Mouse (Mus musculus) monocyte, adult 2 months (primary cell): Measurements from ENCODE around the gene Hist1h2bj.

Experiments
- DNase-seq, 2 experiments: peaks; one replicate each; pipeline ENCODE4 v3.0.0; 2022; ENCODE audit warnings: low spot score in 2 of 2, low read depth in 1 of 2

Hist1h2bj gene

DNA sequence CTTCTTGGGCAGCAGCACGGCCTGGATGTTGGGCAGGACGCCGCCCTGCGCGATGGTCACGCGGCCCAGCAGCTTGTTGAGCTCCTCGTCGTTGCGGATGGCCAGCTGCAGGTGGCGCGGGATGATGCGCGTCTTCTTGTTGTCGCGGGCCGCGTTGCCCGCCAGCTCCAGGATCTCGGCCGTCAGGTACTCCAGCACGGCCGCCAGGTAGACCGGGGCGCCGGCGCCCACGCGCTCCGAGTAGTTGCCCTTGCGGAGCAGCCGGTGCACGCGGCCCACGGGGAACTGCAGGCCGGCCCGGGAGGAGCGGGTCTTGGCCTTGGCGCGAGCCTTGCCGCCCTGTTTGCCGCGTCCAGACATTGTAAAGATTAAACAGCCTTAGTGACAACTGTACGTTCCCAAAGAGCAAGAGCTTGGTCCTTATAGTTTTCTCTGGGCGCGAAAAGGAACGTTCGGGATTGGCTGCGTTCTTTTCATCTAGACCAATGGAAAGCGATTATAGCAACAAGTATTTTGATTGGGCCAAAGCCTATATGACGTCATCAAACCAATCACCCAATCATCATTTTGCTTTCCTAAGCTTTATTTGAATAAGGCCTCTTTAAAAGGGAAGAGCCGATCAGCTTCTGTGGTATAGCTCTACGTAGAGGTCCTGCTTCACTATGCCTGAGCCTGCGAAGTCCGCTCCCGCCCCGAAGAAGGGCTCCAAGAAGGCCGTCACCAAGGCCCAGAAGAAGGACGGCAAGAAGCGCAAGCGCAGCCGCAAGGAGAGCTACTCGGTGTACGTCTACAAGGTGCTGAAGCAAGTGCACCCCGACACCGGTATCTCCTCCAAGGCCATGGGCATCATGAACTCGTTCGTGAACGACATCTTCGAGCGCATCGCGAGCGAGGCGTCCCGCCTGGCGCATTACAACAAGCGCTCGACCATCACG is at the start of gene Hist1h2bj, which contains the start of gene Hist1h2ag:
TSS of gene Hist1h2bj (plus strand) at position 647 of the 935 bp plus-strand sequence.
TSS of gene Hist1h2ag (minus strand) at position 377 of the 935 bp plus-strand sequence.
- peak; percentile 73 to 80 for DNase-seq

DNA sequence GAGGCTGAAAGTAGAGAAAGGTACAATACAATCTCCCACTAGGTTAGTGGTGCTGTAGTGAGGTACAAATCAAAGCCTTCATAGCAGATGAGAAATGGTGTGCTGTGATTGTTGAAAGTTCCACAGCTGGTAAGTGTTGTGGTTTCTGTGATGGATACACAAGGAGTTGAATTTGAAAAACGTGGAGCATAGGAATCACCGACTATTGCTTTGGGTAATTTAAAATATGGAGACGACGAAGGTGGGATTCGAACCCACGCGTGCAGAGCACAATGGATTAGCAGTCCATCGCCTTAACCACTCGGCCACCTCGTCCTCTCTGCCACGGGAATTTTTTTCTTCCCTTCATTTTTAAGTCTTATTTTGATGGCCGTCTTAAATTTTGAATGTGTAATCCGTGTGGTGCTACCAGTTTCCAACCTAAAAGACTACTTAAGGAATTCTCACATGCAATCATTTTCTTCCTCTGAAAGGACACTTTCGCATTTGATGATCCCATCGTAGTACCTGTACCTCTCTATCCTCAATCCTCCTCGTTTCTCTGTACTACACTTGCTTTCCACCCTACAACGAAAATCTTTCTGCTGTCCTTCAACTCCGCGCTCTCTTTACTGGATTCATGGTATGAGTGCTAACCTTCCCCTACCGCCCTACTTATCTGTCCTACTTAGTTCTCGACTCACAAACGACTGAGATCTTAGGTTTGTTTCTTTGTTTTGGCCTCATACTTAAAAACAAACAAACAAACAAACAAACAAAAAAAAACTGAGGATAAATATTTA is 48.9 kb upstream of the Hist1h2bj start:
- no peak for DNase-seq

DNA sequence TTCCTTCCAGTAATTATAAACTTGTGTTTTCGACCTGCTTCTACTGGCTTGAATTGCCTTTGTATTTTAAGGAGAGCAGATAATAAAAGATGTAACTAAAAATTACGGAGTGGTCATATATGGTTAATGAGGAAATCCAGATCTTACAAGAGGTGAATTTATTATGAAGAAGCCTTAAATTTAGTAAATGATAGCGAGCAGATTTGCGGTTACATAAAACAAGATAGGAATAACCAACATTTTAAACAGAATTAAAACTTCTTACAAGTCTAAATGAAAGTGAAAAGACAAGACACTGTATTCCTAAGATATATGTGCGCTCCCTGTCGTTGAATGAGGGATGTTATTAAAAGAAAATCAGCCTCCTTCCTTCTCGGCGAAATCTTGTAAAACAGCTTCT is 48.1 kb upstream of the Hist1h2bj start:
- no peak for DNase-seq

DNA sequence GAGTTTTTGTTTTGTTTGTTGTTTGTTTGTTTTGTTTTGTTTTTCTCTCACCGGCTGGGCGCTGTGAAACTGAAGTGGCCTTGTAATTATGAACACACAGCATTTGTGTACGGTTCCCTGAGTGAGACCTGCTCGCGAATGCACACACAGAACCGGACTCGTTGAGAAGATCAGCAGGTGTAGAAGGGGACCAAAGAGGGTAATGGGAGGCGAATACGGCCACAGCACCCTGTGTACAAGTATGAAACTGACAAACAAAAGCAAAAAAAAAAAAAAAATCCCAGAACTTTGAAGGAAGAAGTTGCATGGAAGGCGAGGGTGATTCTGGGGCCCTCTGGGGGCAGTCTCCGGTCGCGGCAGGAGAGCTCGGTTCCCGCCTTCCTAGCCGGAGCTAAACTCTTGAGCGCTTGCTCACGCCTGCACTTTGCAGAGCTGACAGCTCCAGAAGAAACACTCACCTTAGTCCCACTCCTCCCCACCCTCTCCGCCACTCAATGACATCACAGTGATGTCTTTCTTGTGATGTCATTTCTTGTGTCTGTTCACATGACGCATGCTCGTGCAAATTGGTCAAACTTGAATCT is 47.6 kb upstream of the Hist1h2bj start:
- no peak for DNase-seq

DNA sequence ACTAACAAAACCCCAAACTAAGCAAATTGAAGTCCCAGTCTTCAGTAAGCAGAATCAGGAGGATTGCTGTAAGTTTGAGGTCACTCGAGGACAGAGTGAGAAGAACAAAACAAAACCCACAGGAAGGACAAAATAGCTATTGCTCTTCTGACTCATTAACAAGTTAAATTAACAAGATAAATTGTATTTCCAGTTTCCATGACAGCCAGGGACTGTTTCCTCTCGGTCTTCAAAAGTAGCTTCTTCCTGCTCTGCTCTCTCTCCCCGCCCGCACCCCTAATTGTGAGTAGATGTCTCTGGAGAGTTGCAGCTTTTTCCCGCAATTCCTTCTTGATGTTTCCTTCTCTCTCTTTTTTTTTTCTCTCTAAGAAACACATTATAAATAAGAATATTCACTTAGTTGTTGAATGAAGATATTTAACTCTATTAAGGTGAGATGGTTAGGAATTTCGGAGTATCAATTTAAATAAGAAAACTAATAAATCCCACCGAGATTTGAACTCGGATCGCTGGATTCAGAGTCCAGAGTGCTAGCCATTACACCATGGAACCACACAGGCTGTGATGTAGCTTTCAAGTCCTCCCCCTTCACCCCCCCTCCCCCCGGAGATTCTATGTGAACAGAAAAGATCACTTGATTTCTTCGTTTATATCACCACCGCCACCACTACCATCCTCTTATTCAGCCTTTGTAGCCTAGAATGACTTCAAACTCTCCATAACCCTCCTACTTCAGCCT is 46.7 kb upstream of the Hist1h2bj start:
- no peak for DNase-seq

DNA sequence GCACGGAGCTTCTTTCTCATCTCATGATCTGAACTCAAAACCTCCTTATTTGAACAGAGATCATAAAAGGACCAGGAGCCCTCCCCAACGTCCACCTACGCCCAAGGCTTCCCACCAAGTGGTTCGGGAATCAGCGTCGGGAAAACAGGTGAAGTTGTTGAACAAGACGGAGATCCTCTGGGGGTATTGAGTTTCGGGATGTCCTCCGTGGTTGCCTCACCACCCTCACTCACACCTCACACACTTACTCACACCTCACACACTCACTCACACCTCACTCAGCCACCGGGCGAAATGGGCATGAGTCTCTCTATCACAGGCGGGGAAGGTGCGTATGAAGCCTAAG is 46.2 kb upstream of the Hist1h2bj start:
- no peak for DNase-seq

DNA sequence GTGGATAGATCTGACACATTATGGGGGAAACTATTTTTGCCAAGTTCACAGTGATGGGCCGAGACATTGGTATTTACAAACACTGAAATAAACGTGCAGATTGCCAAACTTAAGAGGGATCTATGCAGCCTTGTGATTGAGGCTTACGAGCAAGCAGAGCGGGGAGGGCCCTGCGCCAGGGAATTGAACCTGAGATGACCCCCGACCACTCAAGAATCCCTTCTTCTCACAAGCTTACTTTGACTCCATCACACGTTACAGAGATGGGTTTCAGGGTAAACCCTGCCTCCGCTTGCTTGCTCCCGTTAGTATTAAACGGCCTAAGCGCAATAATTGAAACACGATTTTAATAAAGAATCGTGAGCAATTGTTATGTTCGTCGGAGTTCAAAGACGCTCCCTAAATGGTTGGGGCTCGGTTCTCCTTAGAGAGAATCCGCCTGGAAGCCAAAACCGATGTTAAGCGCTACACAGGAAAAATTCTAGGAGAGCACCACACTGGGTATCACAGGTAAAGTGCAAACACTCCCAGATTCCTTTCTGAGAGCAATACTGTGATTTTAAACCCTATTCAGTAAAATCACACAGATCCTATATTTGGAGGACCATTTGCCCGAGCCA is 45.7 kb upstream of the Hist1h2bj start:
- no peak for DNase-seq

DNA sequence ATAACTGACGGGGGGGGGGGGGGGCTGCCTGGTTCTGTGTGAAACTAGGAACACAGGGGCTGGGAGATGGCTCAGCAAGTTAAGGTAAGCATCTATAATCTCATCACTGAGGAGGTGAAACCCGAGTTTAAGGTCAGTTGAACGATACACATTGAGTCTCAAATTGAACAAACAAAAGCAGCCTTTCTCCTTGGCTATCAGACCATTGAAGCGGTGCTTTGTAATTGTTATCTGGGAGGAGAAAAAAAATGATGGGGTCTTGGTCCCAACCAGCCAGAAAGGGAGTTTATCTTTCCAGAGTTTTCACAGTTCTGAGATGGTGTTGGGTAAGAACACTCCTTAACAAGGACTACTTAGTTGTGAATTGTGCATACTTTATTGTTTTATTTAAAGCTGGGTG is 45.2 kb upstream of the Hist1h2bj start:
- DNase-seq = no peak

DNA sequence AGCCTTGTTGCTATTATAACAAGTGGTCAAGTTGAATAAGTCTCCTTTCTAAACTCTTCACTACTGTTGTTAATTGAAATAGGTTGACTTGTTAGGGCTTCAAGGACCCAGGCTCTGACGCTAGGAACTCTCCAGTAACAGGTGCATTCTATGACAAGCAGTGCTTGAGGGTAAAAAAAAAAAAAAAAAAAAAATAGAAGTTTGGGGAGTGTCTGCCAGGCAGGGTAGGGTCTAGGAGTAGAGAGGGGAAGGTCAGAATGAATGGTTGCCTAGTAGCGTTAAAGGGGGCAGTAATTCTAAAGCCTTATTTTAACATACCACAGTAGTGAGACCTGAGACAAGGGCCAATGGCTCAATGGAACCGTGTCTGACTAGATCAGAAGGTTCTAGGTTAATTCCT is 44.6 kb upstream of the Hist1h2bj start:
- no peak for DNase-seq

DNA sequence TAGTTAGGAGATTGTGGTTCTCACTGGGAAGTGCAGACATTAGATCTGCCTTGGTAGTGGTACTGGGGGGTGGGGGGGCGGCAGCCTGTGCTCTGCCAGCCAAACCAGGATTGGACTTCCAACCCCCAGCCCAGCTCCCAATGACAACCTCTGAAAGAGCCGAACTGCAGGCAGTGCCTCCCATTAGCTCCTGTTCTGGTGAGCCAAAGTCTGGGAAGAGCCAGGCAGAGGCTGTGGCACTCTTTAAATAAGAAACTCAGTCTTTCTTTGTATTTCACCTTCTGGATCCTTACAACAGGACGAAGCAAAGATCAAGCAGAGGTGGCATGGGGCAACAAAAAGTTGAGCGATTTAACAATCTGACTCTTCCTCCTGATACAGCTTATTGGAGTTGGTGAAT is 43.9 kb upstream of the Hist1h2bj start:
- DNase-seq = no peak

DNA sequence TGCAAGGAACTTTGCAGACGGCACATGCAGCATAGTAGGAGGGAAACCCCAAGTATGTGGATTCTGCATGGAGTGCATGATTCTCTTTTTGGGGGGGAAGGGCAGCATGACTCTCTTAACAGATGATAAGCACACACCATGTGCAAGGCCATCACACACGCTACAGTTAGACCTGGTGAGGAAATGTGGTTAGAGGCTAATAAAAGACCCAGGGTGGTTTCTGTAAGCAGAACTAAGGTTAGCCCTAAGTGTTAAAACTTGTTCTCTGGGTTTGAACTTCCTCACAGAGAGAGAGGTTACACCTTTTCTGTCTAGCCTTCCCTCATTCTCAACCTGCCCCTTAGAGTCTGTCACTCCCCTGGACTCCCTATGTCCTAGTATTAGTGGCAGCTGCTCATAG is 41.7 kb upstream of the Hist1h2bj start:
- DNase-seq = no peak

DNA sequence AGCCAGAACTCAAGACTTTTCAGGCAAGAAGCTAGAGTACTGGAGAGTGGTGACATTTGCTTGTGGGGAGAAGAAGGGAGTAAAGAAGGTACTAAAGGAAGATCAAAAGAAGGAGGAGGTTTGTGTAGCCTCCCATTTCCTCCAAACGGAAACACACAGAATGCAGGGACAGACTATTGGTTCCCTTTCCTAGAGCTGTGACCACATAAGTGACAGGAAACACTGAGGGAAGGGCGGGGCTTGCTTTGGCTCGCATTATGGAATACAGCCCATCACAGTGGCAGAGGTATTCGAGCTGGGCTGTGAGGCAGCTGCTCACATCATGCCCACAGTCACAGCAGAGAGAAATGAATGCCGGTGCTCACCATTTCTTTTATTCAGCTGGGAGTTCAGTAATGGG is 41.2 kb upstream of the Hist1h2bj start:
- no peak for DNase-seq

DNA sequence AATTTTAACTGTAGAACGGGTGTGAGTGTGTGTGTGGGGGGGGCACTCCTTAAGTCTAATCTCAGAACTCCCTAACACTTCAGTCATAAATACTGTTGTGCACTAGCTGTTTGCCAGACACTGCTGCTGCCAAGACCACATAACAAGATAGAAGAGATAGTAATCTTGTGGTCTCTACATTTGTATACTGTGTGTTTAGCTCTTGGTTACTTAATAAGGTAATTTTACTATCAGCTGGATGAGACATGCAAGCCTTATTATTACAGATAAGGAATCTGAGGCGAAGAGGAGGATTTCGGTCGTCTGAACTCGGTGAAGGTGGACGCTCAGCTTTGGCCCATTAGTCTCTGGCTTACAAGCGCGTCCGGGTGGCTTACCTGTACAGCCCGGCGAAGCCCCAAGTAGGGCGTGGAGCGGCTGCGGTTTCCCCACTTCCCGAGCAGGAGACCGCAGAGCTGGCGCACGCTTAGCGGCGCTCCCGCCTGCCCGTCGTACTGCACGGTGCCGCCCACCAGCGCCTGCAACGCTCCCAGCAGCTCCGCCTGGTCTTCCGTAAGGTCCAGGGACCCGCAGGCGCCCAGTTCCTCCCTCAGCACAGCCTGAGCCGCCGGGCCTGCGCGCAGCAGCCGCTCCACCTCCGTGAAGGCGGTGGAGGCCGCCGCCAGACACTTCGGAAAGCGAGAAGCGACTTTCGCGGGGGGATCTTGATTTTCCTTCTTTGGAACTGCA is 37.2 kb upstream of the Hist1h2bj start:
- DNase-seq = no peak

DNA sequence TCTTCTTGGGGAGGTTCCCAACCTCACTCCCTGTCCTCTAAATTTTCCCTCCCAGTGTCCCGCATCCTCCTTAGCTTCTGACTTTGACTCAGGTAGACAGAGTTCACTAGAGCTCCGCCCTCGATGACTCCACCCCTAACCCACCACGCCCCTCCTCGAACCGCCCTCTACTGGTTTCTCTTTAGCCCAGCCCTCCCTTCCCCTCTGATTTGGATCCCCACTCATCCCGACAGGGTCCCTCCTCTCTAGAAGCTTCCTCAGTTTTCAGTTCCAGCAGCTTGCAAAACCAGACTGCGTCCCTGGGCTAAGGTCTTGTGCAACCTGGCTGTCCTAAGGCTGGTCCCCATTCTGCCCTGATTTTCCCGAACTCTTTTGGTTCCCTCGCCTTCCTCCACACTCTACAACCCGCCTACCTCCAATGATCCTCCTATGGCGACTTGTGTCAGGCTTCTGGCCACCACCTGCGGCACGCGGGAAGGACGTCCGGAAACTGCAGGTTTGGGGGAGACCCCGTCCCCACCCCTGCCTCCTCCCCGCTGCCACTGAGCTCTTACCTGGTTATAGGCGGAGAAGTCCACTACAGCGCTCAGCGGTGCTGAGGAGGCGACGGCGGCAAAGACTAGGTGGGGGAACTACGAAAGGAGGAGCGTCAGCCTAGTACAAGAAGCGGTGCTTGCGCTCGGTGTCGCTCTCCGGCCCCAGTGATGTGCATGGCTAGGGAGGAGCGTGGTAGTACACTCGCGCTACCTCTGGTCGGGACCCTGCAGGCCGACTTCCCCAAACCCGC is 36.5 kb upstream of the Hist1h2bj start:
- no peak for DNase-seq

DNA sequence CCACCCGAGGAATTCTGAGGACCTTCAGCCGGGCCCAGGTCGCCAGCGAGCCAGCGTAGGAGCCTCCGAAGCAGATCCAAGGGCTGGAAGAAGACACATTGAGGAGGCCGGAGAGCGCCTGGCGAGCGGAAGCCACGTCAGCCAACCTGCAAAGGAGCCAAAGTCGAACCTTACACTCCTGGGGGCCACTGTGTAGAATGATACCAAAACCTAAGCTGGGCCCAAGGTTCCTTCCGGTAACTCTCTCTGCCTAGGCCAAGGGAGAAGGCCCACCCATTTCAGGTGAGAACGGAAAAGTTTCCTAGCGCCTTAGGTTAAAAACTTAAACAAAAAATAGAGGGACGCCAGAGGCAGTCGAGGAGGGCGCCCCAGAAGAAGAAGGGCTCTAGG is 35.9 kb upstream of the Hist1h2bj start:
- DNase-seq = no peak

DNA sequence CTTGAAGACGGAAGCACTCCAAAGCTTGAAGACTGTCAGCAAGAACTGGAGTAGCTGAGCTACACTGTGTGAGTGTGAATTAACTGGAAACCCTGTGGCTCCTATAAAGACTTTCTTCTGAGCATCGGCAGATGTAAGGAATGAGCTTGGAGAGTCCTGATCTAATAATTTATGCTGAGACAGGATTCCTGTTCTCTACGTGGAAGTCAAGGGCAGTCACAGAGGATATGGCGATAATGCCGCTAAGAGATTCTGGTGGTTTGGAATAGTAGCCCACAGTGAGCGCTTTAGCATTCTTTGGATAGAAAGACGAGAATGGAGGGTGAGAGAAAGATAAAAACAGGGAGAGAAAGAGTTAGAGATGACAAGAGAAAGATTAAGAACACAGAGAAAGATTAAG is 35.1 kb upstream of the Hist1h2bj start:
- DNase-seq = no peak

DNA sequence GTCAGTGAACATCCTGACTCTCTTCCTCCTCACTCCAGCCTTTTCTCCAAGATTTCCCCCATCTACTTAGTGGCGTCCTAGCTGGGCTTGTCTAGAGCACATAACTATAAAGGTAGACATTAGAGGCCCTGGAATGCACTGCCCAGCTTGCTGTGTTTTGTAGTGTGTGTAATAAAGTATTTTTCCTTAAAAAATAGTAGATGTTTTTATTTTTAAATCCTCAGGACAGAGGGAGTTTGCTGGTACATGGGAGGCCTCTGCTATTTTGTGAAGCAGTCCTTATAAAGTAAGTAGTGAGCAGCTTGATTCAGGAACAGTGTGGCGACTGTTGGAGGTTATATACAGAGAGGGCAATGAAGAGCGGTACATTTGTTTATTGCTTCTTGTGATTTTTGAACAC is 34.3 kb upstream of the Hist1h2bj start:
- DNase-seq = no peak

DNA sequence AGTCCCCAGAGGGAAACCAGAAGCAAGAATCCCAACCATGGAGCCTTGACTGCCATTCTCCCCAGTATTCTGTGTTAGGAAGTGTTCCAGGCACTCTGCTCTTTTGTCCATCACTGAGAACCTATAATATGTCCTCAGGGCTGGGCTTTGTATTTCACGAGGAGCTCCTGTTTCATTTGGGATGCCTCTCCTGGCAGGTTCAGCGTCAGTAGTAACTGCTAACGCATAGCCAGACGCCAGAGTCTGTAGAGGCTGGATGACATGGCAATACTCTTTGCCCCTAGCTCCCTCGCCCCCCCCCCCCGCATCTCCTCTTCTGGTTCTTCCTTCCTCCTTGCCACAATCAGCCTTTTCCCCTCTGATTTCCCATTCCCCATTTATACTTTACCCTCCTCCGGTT is 33.4 kb upstream of the Hist1h2bj start, which contains the start of gene Prss16:
TSS of gene Prss16 (minus strand) at position 101 of the 400 bp plus-strand sequence.
- DNase-seq = no peak

DNA sequence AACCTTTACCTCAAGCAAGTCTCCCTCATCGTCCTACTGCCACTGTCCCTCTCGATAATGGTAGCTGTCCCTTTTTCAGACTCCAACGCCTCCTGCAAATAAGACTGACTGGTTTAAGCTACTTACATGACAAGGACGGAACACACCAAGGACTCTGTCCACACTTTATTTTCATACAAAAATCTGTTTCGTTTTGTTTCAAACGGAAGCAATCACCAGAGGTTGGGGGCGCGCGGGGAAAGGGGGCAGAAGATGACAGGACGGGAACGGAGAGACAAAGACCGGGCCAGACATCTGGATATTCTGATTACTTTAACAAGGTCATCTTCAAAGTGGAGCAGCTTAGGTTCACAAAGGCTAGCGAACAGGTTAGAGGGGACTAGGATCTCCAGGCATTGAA is 29.3 kb upstream of the Hist1h2bj start:
- DNase-seq = no peak
